Mouse (Mus musculus) midbrain, embryonic 14.5 days (tissue): ENCODE results near the gene Fam83c. TPM values are rescaled to one million over a fixed set of nuclear protein-coding genes. Genes with fewer than 3 reads are reported as not detected.
"Not testable (repeated sequence)": the region's sequence is repeated elsewhere in the genome, so short reads cannot be mapped to it uniquely, and the experiment has no call there.

Experiments
- ATAC-seq: fragments of 200-750 bp; cut with Nextera tagmentation; 2 replicates; pipeline ENCODE4 v1.8.0; 2017; ENCODE audit warnings: moderate number of reproducible peaks, moderate library complexity; ENCODE audit not compliant: low FRiP score, low TSS enrichment
- DNase-seq: peaks from one replicate; pipeline ENCODE4 v3.0.0-alpha.2; 2015
- H3K27ac ChIP-seq: fragments of 300-500 bp; sonication (generic); replicated peaks from 2 replicates; pipeline ENCODE4 v1.5.1; 2014; ENCODE audit warnings: mild to moderate bottlenecking, low read depth, low read length, moderate library complexity
- H3K27me3 ChIP-seq: fragments of 300-500 bp; sonication (generic); 2 replicates; pipeline ENCODE4 v1.6.1; 2014; ENCODE audit warnings: low read length, control low read depth, mixed read lengths; ENCODE audit not compliant: control insufficient read depth, insufficient read depth
- H3K36me3 ChIP-seq: fragments of 300-500 bp; sonication (generic); 2 replicates; pipeline ENCODE4 v1.6.1; 2014; ENCODE audit warnings: low read length, control low read depth; ENCODE audit not compliant: control insufficient read depth, insufficient read depth
- H3K4me1 ChIP-seq: fragments of 300-500 bp; sonication (generic); 2 replicates; pipeline ENCODE4 v1.6.1; 2014; ENCODE audit warnings: mild to moderate bottlenecking, antibody characterized with exemption, low read length, control low read depth; ENCODE audit not compliant: control insufficient read depth, insufficient read depth
- H3K4me2 ChIP-seq: fragments of 300-500 bp; sonication (generic); 2 replicates; pipeline ENCODE4 v1.6.1; 2014; ENCODE audit warnings: mild to moderate bottlenecking, low read length, moderate library complexity
- H3K4me3 ChIP-seq: fragments of 300-500 bp; sonication (generic); replicated peaks from 2 replicates; pipeline ENCODE4 v1.5.1; 2014; ENCODE audit warnings: low read depth, low read length
- H3K9ac ChIP-seq: fragments of 300-500 bp; sonication (generic); replicated peaks from 2 replicates; pipeline ENCODE4 v1.6.1; 2014; ENCODE audit warnings: mild to moderate bottlenecking, low read length, moderate library complexity
- H3K9me3 ChIP-seq: fragments of 300-500 bp; sonication (generic); 2 replicates; pipeline ENCODE4 v1.6.1; 2016; ENCODE audit warnings: low read length, control low read depth, mixed read lengths; ENCODE audit not compliant: control insufficient read depth
- WGBS: fragments of 180-500 bp; shearing (Covaris S2); extraction: QIAGEN DNeasy Blood & Tissue Kit; methylation state at CpG from one replicate; pipeline ENCODE4 v1.1.7; 2014; 5-methylcytosine and 5-hydroxymethylcytosine counted together
- polyA plus RNA-seq: library from polyadenylated mRNA; unstranded; fragments of >200 nt; fragmentation: Nextera tagmentation; extraction: Ambion mirVana; gene quantifications from 2 replicates; pipeline ENCODE4 v1.2.1, GENCODE M21; 2014

Fam83c gene
- polyA plus RNA-seq, 1 experiment from 2014 or later, result 0.41 TPM

GRCm38 (mm10) chr2:155846930-155847329 lies 12.3 kb upstream of the Fam83c start:
- no peak overlapping the region for H3K9ac ChIP-seq
- no peaks in the 10 kb centered on the region for H3K4me1 ChIP-seq
- H3K4me3 ChIP-seq, result no peak overlapping the region
- H3K36me3 ChIP-seq, result peaks cover 56% of the 10 kb centered on the region
- H3K27me3 ChIP-seq, result no peaks in the 10 kb centered on the region
- H3K4me2 ChIP-seq, result no peak overlapping the region
- WGBS, result 92% methylated on average over 8 of the region's 8 CpGs
- ATAC-seq (no peak), DNase-seq (no peak)
- H3K27ac ChIP-seq, result no peak overlapping the region
- H3K9me3 ChIP-seq, result no peaks in the 10 kb centered on the region

- Histone ChIP-seq H3K9ac (no peak overlapping the region), H3K27me3 (no peaks in the 10 kb centered on the region), H3K4me1 (no peaks in the 10 kb centered on the region), H3K9me3 (no peaks in the 10 kb centered on the region), H3K36me3 (no peaks in the 10 kb centered on the region), H3K4me3 (no peak overlapping the region), H3K27ac (no peak overlapping the region), H3K4me2 (no peak overlapping the region)
- WGBS, result 85% methylated on average over 4 of the region's 4 CpGs
- no peak for ATAC-seq
- no peak for DNase-seq
These were observed 4.3 kb upstream of the Fam83c start for GRCm38 (mm10) chr2:155838961-155839360.

- ATAC-seq, result no peak
These were observed 3.3 kb upstream of the Fam83c start for GRCm38 (mm10) chr2:155837961-155838360.

GRCm38 (mm10) chr2:155832087-155832486 lies 2.6 kb downstream of the Fam83c start:
- H3K4me2 ChIP-seq, H3K36me3 ChIP-seq, H3K9ac ChIP-seq, H3K9me3 ChIP-seq, H3K4me3 ChIP-seq, DNase-seq, H3K27me3 ChIP-seq, ATAC-seq, H3K27ac ChIP-seq: not testable (repeated sequence)
- peaks cover 12% of the 10 kb centered on the region for H3K4me1 ChIP-seq
- WGBS, result 75% methylated on average over 1 of the region's 1 CpGs

More at GRCm38 (mm10) chr2:155837961-155838360, 3.3 kb upstream of the Fam83c start:
- Histone ChIP-seq H3K4me2 (no peak overlapping the region), H3K4me3 (no peak overlapping the region), H3K36me3 (no peaks in the 10 kb centered on the region), H3K4me1 (no peaks in the 10 kb centered on the region), H3K9me3 (no peaks in the 10 kb centered on the region), H3K27ac (no peak overlapping the region), H3K27me3 (no peaks in the 10 kb centered on the region), H3K9ac (no peak overlapping the region)
- no peak for DNase-seq
- WGBS, result 76% methylated on average over 3 of the region's 3 CpGs

- Histone ChIP-seq H3K36me3 (no peaks in the 10 kb centered on the region), H3K27ac (no peak overlapping the region), H3K9me3 (no peaks in the 10 kb centered on the region), H3K9ac (no peak overlapping the region), H3K4me1 (peaks cover 13% of the 10 kb centered on the region), H3K4me2 (no peak overlapping the region), H3K27me3 (no peaks in the 10 kb centered on the region), H3K4me3 (no peak overlapping the region)
- DNase-seq (no peak), ATAC-seq (no peak)
- WGBS, result 64% methylated on average over 9 of the region's 9 CpGs
These were observed 3.4 kb downstream of the Fam83c start for GRCm38 (mm10) chr2:155831302-155831701.

- Histone ChIP-seq H3K4me3 (no peak overlapping the region), H3K4me2 (no peak overlapping the region), H3K27me3 (no peaks in the 10 kb centered on the region), H3K9ac (no peak overlapping the region), H3K4me1 (peaks cover 15% of the 10 kb centered on the region), H3K36me3 (no peaks in the 10 kb centered on the region), H3K27ac (no peak overlapping the region), H3K9me3 (no peaks in the 10 kb centered on the region)
- 91% methylated on average over 8 of the region's 8 CpGs for WGBS
- DNase-seq, result no peak
- no peak for ATAC-seq
These were observed 3.8 kb downstream of the Fam83c start for GRCm38 (mm10) chr2:155830841-155831240.

GRCm38 (mm10) chr2:155826630-155827424 lies 7.8 kb downstream of the Fam83c start, which contains the start of gene Eif6:
Eif6 (minus strand) TSS chr2:155826925.
- no peaks in the 10 kb centered on the region for H3K9me3 ChIP-seq
- H3K4me2 ChIP-seq, result peak within 1 kb of the TSS; percentile 79
- H3K27ac ChIP-seq, result peak within 1 kb of the TSS; percentile 77
- H3K27me3 ChIP-seq, result no peaks in the 10 kb centered on the region
- peak within 1 kb of the TSS; percentile 64 for H3K9ac ChIP-seq
- H3K4me3 ChIP-seq, result peak within 1 kb of the TSS; percentile 61
- peaks cover 21% of the 10 kb centered on the region for H3K36me3 ChIP-seq
- DNase-seq (peak; percentile 95), ATAC-seq (peak; percentile 91)
- peaks cover 20% of the 10 kb centered on the region for H3K4me1 ChIP-seq
- WGBS, result 2% methylated on average over 27 of the region's 27 CpGs

- Histone ChIP-seq H3K36me3 (peaks cover 27% of the 10 kb centered on the region), H3K27ac (peak overlapping the region; percentile 1; the same call in 1 of the 2 replicates), H3K4me2 (peak overlapping the region; percentile 79), H3K9me3 (no peaks in the 10 kb centered on the region), H3K9ac (peak overlapping the region; percentile 64), H3K4me1 (peaks cover 20% of the 10 kb centered on the region), H3K27me3 (no peaks in the 10 kb centered on the region), H3K4me3 (peak overlapping the region; percentile 61)
- DNase-seq (no peak), ATAC-seq (peak; percentile 4)
- 2% methylated on average over 52 of the region's 52 CpGs for WGBS
These were observed 8.6 kb downstream of the Fam83c start for GRCm38 (mm10) chr2:155825904-155826629.
